Mouse (Mus musculus) cortical plate, adult 2 months (tissue): ENCODE data around the gene Deaf1.

Source experiments
- CTCF ChIP-seq: fragments of 200-500 bp; IDR thresholded peaks from 2 replicates; pipeline ENCODE4 v1.5.1; 2011; ENCODE audit warnings: mild to moderate bottlenecking, control low read depth, low read length; ENCODE audit not compliant: insufficient read depth; ENCODE audit errors: extremely low read depth
- POLR2A ChIP-seq: fragments of 200-500 bp; IDR thresholded peaks from 2 replicates; pipeline ENCODE4 v1.6.1; 2011; ENCODE audit warnings: mild to moderate bottlenecking, low read length, control low read depth; ENCODE audit not compliant: insufficient read depth; ENCODE audit errors: extremely low read depth

GRCm38 (mm10) chr7:141335044-141335579 lies 7.6 kb upstream of the Deaf1 start:
- TF ChIP-seq POLR2A (no peak), CTCF (no peak)
